Mouse (Mus musculus) midbrain, embryonic 11.5 days (tissue): ENCODE measurements at regions not wholly inside any gene's neighbourhood (a gene's known extent, or its start where the extent isn't known, plus 50 kb on each side); places are given as distances from the start of the nearest gene placed in this dataset.

Experiments used
- ATAC-seq: fragments of 200-750 bp; cut with Nextera tagmentation; 2 replicates; pipeline ENCODE4 v1.8.0; 2017; ENCODE audit warnings: moderate TSS enrichment, moderate library complexity; ENCODE audit not compliant: low FRiP score
- DNase-seq: peaks from one replicate; pipeline ENCODE4 v3.0.0; 2015; ENCODE audit warnings: low spot score; ENCODE audit errors: missing footprints
- H3K27ac ChIP-seq: fragments of 300-500 bp; sonication (generic); 2 replicates; pipeline ENCODE4 v1.5.1; 2014; ENCODE audit warnings: low read depth, low read length
- H3K27me3 ChIP-seq: fragments of 300-500 bp; sonication (generic); 2 replicates; pipeline ENCODE4 v1.6.1; 2014; ENCODE audit warnings: mild to moderate bottlenecking, low read length, moderate library complexity, mixed read lengths; ENCODE audit not compliant: control insufficient read depth, insufficient read depth
- H3K36me3 ChIP-seq: fragments of 300-500 bp; sonication (generic); 2 replicates; pipeline ENCODE4 v1.6.1; 2014; ENCODE audit warnings: mild to moderate bottlenecking, low read length, moderate library complexity, mixed read lengths; ENCODE audit not compliant: control insufficient read depth, insufficient read depth
- H3K4me1 ChIP-seq: fragments of 300-500 bp; sonication (generic); 2 replicates; pipeline ENCODE4 v1.6.1; 2014; ENCODE audit warnings: low read length; ENCODE audit not compliant: control insufficient read depth, insufficient read depth
- H3K4me2 ChIP-seq: fragments of 300-500 bp; sonication (generic); 2 replicates; pipeline ENCODE4 v1.6.1; 2014; ENCODE audit warnings: mild to moderate bottlenecking, moderate library complexity
- H3K4me3 ChIP-seq: fragments of 300-500 bp; sonication (generic); 2 replicates; pipeline ENCODE4 v1.5.1; 2014; ENCODE audit warnings: low read depth, low read length
- H3K9ac ChIP-seq: fragments of 300-500 bp; sonication (generic); 2 replicates; pipeline ENCODE4 v1.6.1; 2014; ENCODE audit warnings: low read length
- H3K9me3 ChIP-seq: fragments of 300-500 bp; sonication (generic); 2 replicates; pipeline ENCODE4 v1.6.1; 2016; ENCODE audit warnings: low read length; ENCODE audit not compliant: control insufficient read depth
- WGBS: fragments of 180-500 bp; shearing (Covaris S2); extraction: QIAGEN DNeasy Blood & Tissue Kit; methylation state at CpG from one replicate; pipeline ENCODE4 v1.1.7; 2014; 5-methylcytosine and 5-hydroxymethylcytosine counted together

DNA sequence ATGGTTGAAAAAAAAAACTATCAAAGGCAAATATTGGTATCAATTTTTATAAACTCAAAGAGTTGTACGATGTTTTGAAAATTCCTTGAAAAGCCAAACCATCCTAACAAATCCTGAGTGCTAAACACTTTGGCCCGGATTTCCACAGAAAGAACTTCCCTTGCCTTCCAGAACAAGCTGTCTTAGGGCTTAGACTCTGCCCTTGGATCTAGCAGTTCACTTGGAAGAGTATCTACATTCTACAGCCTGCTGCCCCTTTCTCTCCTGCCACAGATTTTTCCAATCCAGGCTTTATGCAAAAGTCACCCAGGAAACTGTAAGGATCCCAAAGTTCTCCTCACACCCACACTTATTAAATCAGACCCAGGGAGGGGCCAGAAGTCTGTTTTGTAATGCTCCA is 57.6 kb upstream of the Gdf10 start:
- WGBS: 86% methylated on average over 2 of the region's 2 CpGs

DNA sequence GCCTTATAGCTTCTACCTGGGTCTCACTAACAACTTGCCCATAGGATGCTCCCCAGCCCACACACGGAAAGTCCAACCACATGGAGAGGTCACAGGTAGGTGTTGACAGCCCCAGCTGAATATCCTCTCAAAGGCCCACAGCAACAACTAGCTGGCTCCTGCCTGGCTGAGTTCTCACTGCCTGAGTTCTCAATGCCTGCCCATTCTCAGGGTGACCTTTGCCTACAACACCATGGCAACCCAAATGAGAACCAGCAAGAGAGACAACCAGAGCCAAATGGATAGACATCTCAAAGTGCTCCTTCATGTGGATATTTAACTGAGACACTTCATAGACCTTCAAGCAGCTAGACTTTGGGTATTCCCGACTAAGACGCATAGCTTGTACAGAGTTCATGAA is 55.7 kb upstream of the Gdf10 start:
- DNase-seq (no peak), ATAC-seq (no peak)
- Histone ChIP-seq H3K4me2 (no peak overlapping the region), H3K36me3 (no peaks in the 10 kb centered on the region), H3K4me1 (no peaks in the 10 kb centered on the region), H3K27ac (no peak overlapping the region), H3K4me3 (no peak overlapping the region), H3K27me3 (no peaks in the 10 kb centered on the region), H3K9me3 (no peaks in the 10 kb centered on the region), H3K9ac (no peak overlapping the region)
- 86% methylated on average over 3 of the region's 3 CpGs for WGBS

More for the DNA sequence above, 57.6 kb upstream of the Gdf10 start:
- no peak for DNase-seq
- Histone ChIP-seq H3K4me1 (no peaks in the 10 kb centered on the region), H3K9ac (no peak overlapping the region), H3K36me3 (no peaks in the 10 kb centered on the region), H3K9me3 (no peaks in the 10 kb centered on the region), H3K27me3 (no peaks in the 10 kb centered on the region), H3K4me2 (no peak overlapping the region), H3K4me3 (no peak overlapping the region), H3K27ac (no peak overlapping the region)
- ATAC-seq: no peak
